Mouse (Mus musculus) liver, adult 2 months (tissue): ENCODE measurements around the gene Nat8f1. TPM values are rescaled to one million over a fixed set of nuclear protein-coding genes. Genes with fewer than 3 reads are reported as not detected.
A peak's percentile ranks its signal among the peaks of the same experiment; 100 is the strongest.

ENCODE experiments used
- DNase-seq: peaks from one replicate; pipeline ENCODE4 v3.0.0-alpha.2; 2011; ENCODE audit warnings: low read depth, low spot score; ENCODE audit errors: extremely low read depth
- H3K27ac ChIP-seq: fragments of 200-500 bp; replicated peaks from 2 replicates; pipeline ENCODE4 v1.5.1; 2012; ENCODE audit warnings: low read depth, mild to moderate bottlenecking, control low read depth, inconsistent platforms, low read length; ENCODE audit not compliant: insufficient read depth
- H3K27me3 ChIP-seq: fragments of 200-500 bp; 2 replicates; pipeline ENCODE4 v1.6.1; 2012; ENCODE audit warnings: mild to moderate bottlenecking, moderate library complexity, low read length, inconsistent platforms; ENCODE audit not compliant: control insufficient read depth, insufficient read depth
- H3K36me3 ChIP-seq: fragments of 200-500 bp; 2 replicates; pipeline ENCODE4 v1.6.1; 2012; ENCODE audit warnings: low read length, inconsistent platforms; ENCODE audit not compliant: control insufficient read depth, insufficient read depth
- H3K4me1 ChIP-seq: fragments of 200-500 bp; 2 replicates; pipeline ENCODE4 v1.6.1; 2011; ENCODE audit warnings: low read length; ENCODE audit not compliant: control insufficient read depth, insufficient read depth
- H3K4me3 ChIP-seq: fragments of 200-500 bp; 2 replicates; pipeline ENCODE4 v1.5.1; 2011; ENCODE audit warnings: low read depth, mild to moderate bottlenecking, control low read depth, low read length, moderate library complexity; ENCODE audit not compliant: insufficient read depth
- H3K79me2 ChIP-seq: fragments of 200-500 bp; 2 replicates; pipeline ENCODE4 v1.6.1; 2012; ENCODE audit warnings: inconsistent platforms, mild to moderate bottlenecking, low read length, moderate library complexity; ENCODE audit not compliant: control insufficient read depth, insufficient read depth
- H3K9ac ChIP-seq: fragments of 200-500 bp; 2 replicates; pipeline ENCODE4 v1.6.1; 2012; ENCODE audit warnings: low read depth, mild to moderate bottlenecking, control low read depth, inconsistent platforms, low read length
- CTCF ChIP-seq: fragments of 200-500 bp; IDR thresholded peaks from 2 replicates; pipeline ENCODE4 v1.5.1; 2011; ENCODE audit warnings: low read depth, low read length, control low read depth
- POLR2A ChIP-seq: fragments of 200-500 bp; IDR thresholded peaks from 2 replicates; pipeline ENCODE4 v1.6.1; 2011; ENCODE audit warnings: low read length, control low read depth; ENCODE audit not compliant: insufficient read depth; ENCODE audit errors: extremely low read depth
- WGBS: fragments of 180-500 bp; shearing (Covaris S2); methylation state at CpG from one replicate; pipeline ENCODE4 v1.1.7; 2018; 5-methylcytosine and 5-hydroxymethylcytosine counted together
- polyA plus RNA-seq: library from polyadenylated mRNA; depleted of rRNA; stranded (reverse); fragments of >200 nt; gene quantifications from 2 replicates; pipeline ENCODE4 v1.2.3, GENCODE M21; 2012; rRNA removed
- total RNA-seq: library from RNA; depleted of rRNA; stranded (reverse); fragments of >200 nt; gene quantifications from 2 replicates; pipeline ENCODE4 v1.2.3, GENCODE M21; 2014; rRNA removed

The Nat8f1 gene
- total and polyA plus RNA-seq, 2 experiments: 390 to 627 TPM

DNA sequence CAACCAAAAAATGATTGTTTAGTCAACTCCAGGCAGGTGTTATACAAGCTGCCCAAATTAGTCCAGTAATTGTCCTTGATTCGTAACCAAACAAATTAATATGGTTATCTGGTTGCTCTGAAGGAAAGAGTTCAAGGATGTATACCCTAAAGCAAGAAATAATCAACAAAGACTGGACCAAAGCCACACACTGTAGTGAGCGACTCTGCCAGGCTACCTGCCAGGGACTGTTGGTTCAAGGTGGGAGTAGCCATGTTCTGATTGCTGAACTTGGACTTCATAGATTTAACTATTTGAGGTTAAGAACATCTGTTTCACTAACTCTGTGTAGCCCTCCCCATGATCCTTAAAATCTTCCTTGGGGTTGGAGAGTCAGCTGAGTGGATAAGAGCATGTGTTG is 52.4 kb downstream of the Nat8f1 start:
- no peak for TF ChIP-seq CTCF
- no peak for TF ChIP-seq POLR2A
- peak; percentile 83 for DNase-seq
- WGBS: 20% methylated on average over 2 of the region's 2 CpGs
- Histone ChIP-seq H3K9ac (no peak overlapping the region), H3K27ac (peak overlapping the region; percentile 14), H3K36me3 (peaks cover 4% of the 10 kb centered on the region; the same call in 1 of the 2 replicates), H3K4me3 (no peak overlapping the region), H3K27me3 (no peaks in the 10 kb centered on the region), H3K4me1 (peaks cover 20% of the 10 kb centered on the region), H3K79me2 (0 out of 2 replicates have a peak, but pooled peaks cover 6% of the 10 kb centered on the region)

DNA sequence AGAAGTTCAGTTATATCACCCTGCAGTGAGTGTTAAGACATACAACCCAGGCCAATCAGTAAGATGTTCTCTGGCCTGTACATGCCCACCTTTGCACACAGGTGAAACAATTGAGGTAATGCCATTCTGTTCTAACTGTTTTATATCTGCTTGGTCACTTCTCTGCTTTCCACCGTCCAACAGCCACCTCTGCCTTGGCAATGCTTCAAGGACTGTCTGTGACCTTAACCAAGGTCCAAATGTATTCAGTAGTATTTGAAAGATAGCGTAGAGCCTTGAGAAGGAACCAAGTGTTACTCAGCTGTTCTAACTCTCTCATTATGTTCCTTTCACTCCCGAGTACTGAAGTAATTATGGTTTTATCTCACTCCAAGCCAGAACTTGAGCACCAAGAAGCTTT is 52.9 kb downstream of the Nat8f1 start:
- 0 out of 2 replicates have a peak, but pooled peaks cover 2% of the 10 kb centered on the region for H3K36me3 ChIP-seq
- H3K9ac ChIP-seq: no peak overlapping the region
- H3K4me3 ChIP-seq: no peak overlapping the region
- peak overlapping the region; percentile 35 for H3K27ac ChIP-seq
- no peaks in the 10 kb centered on the region for H3K27me3 ChIP-seq
- H3K4me1 ChIP-seq: peaks cover 20% of the 10 kb centered on the region
- TF ChIP-seq POLR2A (no peak), CTCF (no peak)
- 12% methylated on average over 3 of the region's 3 CpGs for WGBS
- peak; percentile 89 for DNase-seq
- H3K79me2 ChIP-seq: 0 out of 2 replicates have a peak, but pooled peaks cover under 1% of the 10 kb centered on the region

DNA sequence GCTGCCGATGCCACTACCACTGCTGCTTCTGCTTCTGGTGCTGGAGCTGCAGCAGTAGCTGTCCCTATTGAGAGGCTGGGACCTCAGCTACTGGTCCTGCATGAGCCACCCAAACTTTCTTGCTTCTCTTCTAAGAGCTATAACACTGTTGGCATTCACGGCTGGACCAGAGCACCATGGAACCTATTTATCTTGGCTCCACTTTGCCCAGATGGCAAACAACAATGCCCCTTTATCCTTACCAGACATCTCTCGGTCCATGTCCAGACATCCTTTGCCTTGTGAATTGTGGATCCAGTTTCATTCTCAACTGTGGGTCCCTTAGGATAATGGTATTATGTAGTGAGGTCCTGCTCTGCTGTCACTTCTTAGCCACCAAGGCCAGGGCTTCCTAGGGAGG is 54.2 kb downstream of the Nat8f1 start:
- H3K27me3 ChIP-seq: no peaks in the 10 kb centered on the region
- DNase-seq: peak; percentile 68
- peak overlapping the region; percentile 30 for H3K27ac ChIP-seq
- H3K36me3 ChIP-seq: no peaks in the 10 kb centered on the region
- no peak overlapping the region for H3K9ac ChIP-seq
- peaks cover 28% of the 10 kb centered on the region for H3K4me1 ChIP-seq
- no peaks in the 10 kb centered on the region for H3K79me2 ChIP-seq
- TF ChIP-seq CTCF (no peak), POLR2A (no peak)
- 24% methylated on average over 3 of the region's 3 CpGs for WGBS
- H3K4me3 ChIP-seq: no peak overlapping the region

Other genes with a start within 250 kb of the Nat8f1 start
- 1.0 TPM in 1 of 2 replicates, not detected in the other for gene Nat8f7, start 202.5 kb downstream of the Nat8f1 start, total RNA-seq
- 8.9 and 9.2 TPM in 2 replicates for gene Nat8f7, start 202.5 kb downstream of the Nat8f1 start, polyA plus RNA-seq
- 0.20 and 0.28 TPM in 2 replicates for gene Nat8f3, start 149.9 kb downstream of the Nat8f1 start, total RNA-seq
- gene Nat8f3, start 149.9 kb downstream of the Nat8f1 start, polyA plus RNA-seq: 0.06 and 0.16 TPM in 2 replicates
- gene Nat8f6, start 94.7 kb downstream of the Nat8f1 start, total RNA-seq: not detected in 2 replicates
- gene Nat8f6, start 94.7 kb downstream of the Nat8f1 start, polyA plus RNA-seq: 0.28 and 0.57 TPM in 2 replicates
- 0.18 and 0.27 TPM in 2 replicates for gene Nat8f5, start 94.7 kb downstream of the Nat8f1 start, total RNA-seq
- 0.53 and 2.7 TPM in 2 replicates for gene Nat8f5, start 94.7 kb downstream of the Nat8f1 start, polyA plus RNA-seq
- gene Nat8, start 83.6 kb downstream of the Nat8f1 start, total RNA-seq: 0.18 and 0.27 TPM in 2 replicates
- gene Nat8, start 83.6 kb downstream of the Nat8f1 start, polyA plus RNA-seq: 1.2 and 3.4 TPM in 2 replicates
- 524 and 612 TPM in 2 replicates for gene Nat8f2, start 46.5 kb downstream of the Nat8f1 start, total RNA-seq
- gene Nat8f2, start 46.5 kb downstream of the Nat8f1 start, polyA plus RNA-seq: 256 and 307 TPM in 2 replicates
- gene Nat8f4, start 10.8 kb downstream of the Nat8f1 start, total RNA-seq: 4.4 and 4.5 TPM in 2 replicates
- gene Nat8f4, start 10.8 kb downstream of the Nat8f1 start, polyA plus RNA-seq: 2.9 and 3.5 TPM in 2 replicates
- gene Tprkb, start 3.8 kb downstream of the Nat8f1 start, total RNA-seq: 159 and 170 TPM in 2 replicates
- gene Tprkb, start 3.8 kb downstream of the Nat8f1 start, polyA plus RNA-seq: 93.1 and 100 TPM in 2 replicates
- gene Dusp11, start 46.0 kb upstream of the Nat8f1 start, total RNA-seq: 26.1 and 37.7 TPM in 2 replicates
- gene Dusp11, start 46.0 kb upstream of the Nat8f1 start, polyA plus RNA-seq: 19.6 and 28.9 TPM in 2 replicates
- gene Figla, start 100.5 kb upstream of the Nat8f1 start, total RNA-seq: not detected in 2 replicates
- not detected in 2 replicates for gene Figla, start 100.5 kb upstream of the Nat8f1 start, polyA plus RNA-seq
- under 0.01 and 0.20 TPM in 2 replicates for gene Add2, start 113.0 kb upstream of the Nat8f1 start, total RNA-seq
- gene Add2, start 113.0 kb upstream of the Nat8f1 start, polyA plus RNA-seq: not detected in 2 replicates